Comparison of ENCODE assay signal across 11 mouse cellular contexts in genomic region chr17:84143219-84143844, GRCm38 (mm10). TPM values are rescaled to one million over a fixed set of nuclear protein-coding genes. Genes with fewer than 3 reads are reported as not detected.
DNase-seq lines count a peak whose midpoint lies in the region; ATAC-seq and TF ChIP-seq lines count a peak whose summit lies in the region.
"Had no signal": no experiment of that assay in that cellular context is flagged by ENCODE, and none has a peak within 500 bp of the region (broad histone marks: within the 10 kb centered on the region; RNA-seq: fewer than 3 reads in every experiment).

No protein-coding gene starts in this region.

- H3K4me1 ChIP-seq in spleen, adult 2 months (ENCODE audit: control insufficient read depth, insufficient read depth, insufficient read length): peaks cover 74% of the 10 kb centered on the region
- H3K4me1 ChIP-seq in liver, postnatal 0 days (ENCODE audit: insufficient read depth): peaks cover 78% of the 10 kb centered on the region

- no peaks in the 10 kb centered on the region for H3K9me3 ChIP-seq in liver, postnatal 0 days (ENCODE audit: low read length)
- H3K9me3 ChIP-seq: forebrain, embryonic 13.5 days had no signal

- no peak for TF ChIP-seq EP300 in liver, postnatal 0 days (IDR thresholded peaks at IDR 0.05; ENCODE audit: low read depth)

- no peak for TF ChIP-seq CTCF in gastrocnemius, adult 2 months (IDR thresholded peaks at IDR 0.05)
- no peak for TF ChIP-seq CTCF in spleen, adult 2 months (IDR thresholded peaks at IDR 0.05; ENCODE audit: extremely low read depth, insufficient read depth, insufficient read length, insufficient replicate concordance)
- TF ChIP-seq CTCF in liver, postnatal 0 days (IDR thresholded peaks at IDR 0.05; ENCODE audit: low read depth): no peak

- no peak overlapping the region for H3K9ac ChIP-seq in liver, postnatal 0 days (replicated peaks)
- H3K9ac ChIP-seq: forebrain, embryonic 13.5 days had no signal

- H3K4me2 ChIP-seq in liver, postnatal 0 days (ENCODE audit: low read depth, low read length): no peak overlapping the region
- H3K4me2 ChIP-seq: forebrain, embryonic 13.5 days had no signal

- H3K27me3 ChIP-seq in spleen, adult 2 months (ENCODE audit: control insufficient read depth, insufficient read depth, low read length): no peaks in the 10 kb centered on the region
- no peaks in the 10 kb centered on the region for H3K27me3 ChIP-seq in liver, postnatal 0 days (ENCODE audit: insufficient read depth, low read length)
- H3K27me3 ChIP-seq: Patski had no signal

- H3K36me3 ChIP-seq in spleen, adult 2 months (ENCODE audit: control insufficient read depth, insufficient read depth, low read length): no peaks in the 10 kb centered on the region
- no peaks in the 10 kb centered on the region for H3K36me3 ChIP-seq in liver, postnatal 0 days (replicated peaks; ENCODE audit: insufficient read depth, low read length)

- no peak for ATAC-seq in liver, postnatal 0 days
- ATAC-seq: forebrain, embryonic 13.5 days; Patski had no signal

- DNase-seq in gastrocnemius, adult 2 months: no peak
- DNase-seq in gastrocnemius, postnatal 10 days: no peak
- DNase-seq in spleen, adult 2 months (ENCODE audit: low read depth in 1 of 2, low spot score in 2 of 2): peak in 1 of 2 experiments; percentile 71
- no peak for DNase-seq in spleen, postnatal 14 days (ENCODE audit: low spot score in 2 of 2)
- peak; percentile 67 for DNase-seq in kidney, postnatal 14 days
- no peak for DNase-seq in liver, postnatal 0 days
- DNase-seq in right cerebral cortex, postnatal 36 days (ENCODE audit: low spot score in 2 of 2): no peak
- no peak for DNase-seq in right cerebral cortex, postnatal 14 days
- DNase-seq: cerebellum, postnatal 36 days had no signal

- intact Hi-C loops in gastrocnemius, adult 2 months (cut with DNase I): no loop called here

- H3K27ac ChIP-seq in gastrocnemius, adult 2 months: peak overlapping the region; percentile 74; the same call in 1 of the 2 replicates
- peak overlapping the region; percentile 55 for H3K27ac ChIP-seq in spleen, adult 2 months (ENCODE audit: insufficient read depth, low read length)
- peak overlapping the region; percentile 12; the same call in 1 of the 2 replicates for H3K27ac ChIP-seq in liver, postnatal 0 days (ENCODE audit: low read depth)
- H3K27ac ChIP-seq: forebrain, embryonic 13.5 days had no signal

- 16% methylated on average over 12 of the region's 12 CpGs for WGBS in spleen, adult 2 months
- 46% methylated on average over 12 of the region's 12 CpGs for WGBS in liver, postnatal 0 days (ENCODE audit: insufficient replicate concordance)

- peak; percentile 8; the same call in 1 of the 2 replicates for TF ChIP-seq POLR2A in spleen, adult 2 months (IDR thresholded peaks at IDR 0.05; ENCODE audit: low read depth, low read length)

- no peak overlapping the region for H3K4me3 ChIP-seq in gastrocnemius, adult 2 months
- no peak overlapping the region for H3K4me3 ChIP-seq in spleen, adult 2 months (ENCODE audit: extremely low read depth, insufficient read depth, insufficient read length)
- no peak overlapping the region for H3K4me3 ChIP-seq in liver, postnatal 0 days (ENCODE audit: low read depth, low read length)
- H3K4me3 ChIP-seq: forebrain, embryonic 13.5 days had no signal

RNA-seq across cellular contexts. Expression of gene Zfp36l2, which starts 44.4 kb away (rescaled TPM):
- total RNA-seq in gastrocnemius, adult 2 months (2021): 10 to 100 TPM in 1 of 2 experiments, 1 to 10 TPM in 1; 9.7 to 10.1 TPM
- 10 to 100 TPM; 26.2 to 32.6 TPM for total RNA-seq in gastrocnemius, postnatal 10 days (2021)
- polyA plus RNA-seq in spleen, adult 2 months (2012; rRNA removed): 146 and 261 TPM in 2 replicates
- polyA plus RNA-seq in liver, postnatal 0 days (2015; fragmentation: Nextera tagmentation; extraction: Ambion mirVana): 7.6 and 7.7 TPM in 2 replicates

Comparison
In these comparisons a context has a peak if more than half of its experiments do, and no peak if none do; other contexts are left out.
1. H3K27ac ChIP-seq: peak in every context shown above with its lines; median percentile 74 in gastrocnemius, adult 2 months; 55 in spleen, adult 2 months; 12 in liver, postnatal 0 days.